Mouse (Mus musculus): ENCODE results near the gene Nckap5. TPM values are rescaled to one million over a fixed set of nuclear protein-coding genes. Genes with fewer than 3 reads are reported as not detected.
A peak's percentile ranks its signal among the peaks of the same experiment; 100 is the strongest.

The Nckap5 gene
- total and polyA plus RNA-seq, 3 experiments: not detected

DNA sequence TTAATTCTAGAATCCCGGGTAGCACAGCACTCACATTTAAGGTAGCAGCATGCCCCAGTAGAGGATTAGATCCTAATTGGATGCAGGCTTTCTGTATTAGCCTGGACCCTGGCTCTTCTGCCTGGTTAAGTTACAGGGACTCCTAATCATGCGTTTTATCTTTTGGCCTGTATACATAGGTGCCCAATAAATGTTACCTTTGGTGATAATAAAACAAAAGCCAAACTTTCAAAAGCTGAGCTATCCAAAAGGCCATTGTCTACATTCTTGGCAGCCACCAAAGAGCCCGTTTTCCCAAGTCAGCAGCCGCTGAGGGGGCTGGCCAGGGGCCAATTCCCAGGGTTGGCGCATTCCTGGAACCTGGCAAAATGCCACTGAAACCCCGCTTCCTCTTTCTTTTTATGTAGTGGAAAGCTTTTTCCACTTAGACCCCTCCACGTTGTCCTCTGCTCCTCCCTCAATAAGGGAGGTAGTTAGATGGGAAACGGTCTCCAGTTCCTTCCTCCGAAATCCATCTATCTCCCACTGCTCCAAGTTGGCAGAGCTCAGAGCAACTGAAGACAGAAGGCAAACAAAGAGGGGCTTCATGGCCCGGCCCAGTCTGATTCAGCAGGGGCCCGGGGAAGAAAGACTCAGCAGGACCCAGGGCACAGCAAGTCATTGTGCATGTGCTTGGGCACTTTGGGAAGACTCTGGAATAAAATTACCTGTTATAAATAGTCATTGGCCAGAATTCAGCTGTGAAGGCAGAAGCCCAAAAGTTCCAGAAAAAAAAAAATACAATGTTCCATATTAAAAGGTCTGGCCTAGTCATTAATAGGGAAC, 146.8 kb downstream of the Nckap5 start:
- H3K36me3 ChIP-seq (ENCODE audit: control insufficient read depth in 1 of 2, insufficient read depth in 2 of 2, low read length in 2 of 2): no peaks in the 10 kb centered on the region
- no peak overlapping the region for H3K4me3 ChIP-seq (ENCODE audit: control insufficient read depth in 1 of 2, insufficient read depth in 1 of 2, low read depth in 2 of 2, low read length in 2 of 2)
- H3K27me3 ChIP-seq (ENCODE audit: control insufficient read depth in 1 of 2, insufficient read depth in 2 of 2, low read length in 2 of 2): no peaks in the 10 kb centered on the region
- H3K9ac ChIP-seq (ENCODE audit: control insufficient read depth, low read depth, low read length, poor library complexity, severe bottlenecking): no peak overlapping the region
- H3K9me3 ChIP-seq (replicated peaks; ENCODE audit: insufficient read depth, low read length): no peaks in the 10 kb centered on the region
- no peaks in the 10 kb centered on the region for H3K79me2 ChIP-seq (ENCODE audit: control insufficient read depth, insufficient read depth, low read length, poor library complexity)
- no peaks in the 10 kb centered on the region for H3K4me1 ChIP-seq (ENCODE audit: control insufficient read depth in 1 of 2, insufficient read depth in 2 of 2, low read length in 2 of 2)
- peak; percentile 2 for DNase-seq (ENCODE audit: low read depth, low spot score)
- no peak overlapping the region for H3K27ac ChIP-seq (ENCODE audit: control insufficient read depth, low read depth, low read length)
- TF ChIP-seq TCF12 (IDR thresholded peaks at IDR 0.05; ENCODE audit: low read depth, low read length) (no peak), GATA1 (IDR thresholded peaks at IDR 0.05; ENCODE audit: low read depth, low read length) (no peak), RAD21 (IDR thresholded peaks at IDR 0.05; ENCODE audit: low read depth, low read length) (no peak), MYC (IDR thresholded peaks at IDR 0.05; ENCODE audit: low read depth, low read length) (no peak), ELF1 (IDR thresholded peaks at IDR 0.05; ENCODE audit: low read depth, low read length) (no peak), E2F4 (IDR thresholded peaks at IDR 0.05; ENCODE audit: borderline replicate concordance, low read depth, low read length) (no peak)

GRCm38 (mm10) chr1:126681773-126682172, 148.8 kb downstream of the Nckap5 start:
- no peak for DNase-seq (ENCODE audit: low read depth, low spot score)
- Histone ChIP-seq H3K4me3 (ENCODE audit: control insufficient read depth in 1 of 2, insufficient read depth in 1 of 2, low read depth in 2 of 2, low read length in 2 of 2) (no peak overlapping the region), H3K27me3 (ENCODE audit: control insufficient read depth in 1 of 2, insufficient read depth in 2 of 2, low read length in 2 of 2) (no peaks in the 10 kb centered on the region), H3K36me3 (ENCODE audit: control insufficient read depth in 1 of 2, insufficient read depth in 2 of 2, low read length in 2 of 2) (no peaks in the 10 kb centered on the region), H3K9me3 (replicated peaks; ENCODE audit: insufficient read depth, low read length) (no peaks in the 10 kb centered on the region), H3K79me2 (ENCODE audit: control insufficient read depth, insufficient read depth, low read length, poor library complexity) (no peaks in the 10 kb centered on the region), H3K27ac (ENCODE audit: control insufficient read depth, low read depth, low read length) (no peak overlapping the region), H3K9ac (ENCODE audit: control insufficient read depth, low read depth, low read length, poor library complexity, severe bottlenecking) (no peak overlapping the region), H3K4me1 (ENCODE audit: control insufficient read depth in 1 of 2, insufficient read depth in 2 of 2, low read length in 2 of 2) (no peaks in the 10 kb centered on the region)
- TF ChIP-seq MEF2A (IDR thresholded peaks at IDR 0.05; ENCODE audit: extremely low read depth, insufficient replicate concordance, low read depth, low read length, poor library complexity, severe bottlenecking) (no peak), CHD2 (IDR thresholded peaks at IDR 0.05; ENCODE audit: low read length) (no peak), ELF1 (IDR thresholded peaks at IDR 0.05; ENCODE audit: low read depth, low read length) (no peak), POLR2AphosphoS2 (IDR thresholded peaks at IDR 0.05; ENCODE audit: low read length) (no peak), ZC3H11A (IDR thresholded peaks at IDR 0.05; ENCODE audit: low read depth, low read length) (no peak), USF2 (IDR thresholded peaks at IDR 0.05; ENCODE audit: borderline replicate concordance in 1 of 2, insufficient read depth in 1 of 2, low read depth in 1 of 2, low read length in 2 of 2) (no peak), MYB (IDR thresholded peaks at IDR 0.05; ENCODE audit: low read depth, low read length) (no peak), CHD1 (IDR thresholded peaks at IDR 0.05; ENCODE audit: low read depth, low read length) (no peak), ZKSCAN1 (IDR thresholded peaks at IDR 0.05; ENCODE audit: low read depth, low read length) (no peak), BHLHE40 (IDR thresholded peaks at IDR 0.05; ENCODE audit: borderline replicate concordance, low read depth, low read length) (no peak), CTCF (IDR thresholded peaks at IDR 0.05 in 2 of 3, conservative IDR thresholded peaks at IDR 0.05 in 1 of 3; ENCODE audit: control insufficient read depth in 1 of 3, insufficient read depth in 1 of 3, low read depth in 2 of 3, low read length in 3 of 3, poor library complexity in 1 of 3, severe bottlenecking in 1 of 3) (no peak), TBP (IDR thresholded peaks at IDR 0.05; ENCODE audit: low read depth, low read length) (no peak), USF1 (IDR thresholded peaks at IDR 0.05; ENCODE audit: low read depth, low read length) (no peak)

All from MEL (cell line).